Mouse (Mus musculus): Measurements from ENCODE around the gene Tut1. TPM values are rescaled to one million over a fixed set of nuclear protein-coding genes. Genes with fewer than 3 reads are reported as not detected.
"Not testable (repeated sequence)": the region's sequence is repeated elsewhere in the genome, so short reads cannot be mapped to it uniquely, and the experiment has no call there.

The Tut1 gene
- polyA plus RNA-seq, 1 experiment from 2014 or later = 42.4 TPM

GRCm38 (mm10) chr19:8996601-8997000 is 43.0 kb downstream of the Tut1 start:
- Histone ChIP-seq H3K27me3 (replicated peaks; ENCODE audit: control insufficient read depth, insufficient read depth, low read length) (peaks cover under 1% of the 10 kb centered on the region; the same call in 1 of the 2 replicates), H3K27ac (ENCODE audit: low read depth, low read length) (no peak overlapping the region), H3K4me2 (no peak overlapping the region), H3K9me3 (ENCODE audit: control insufficient read depth, low read length) (no peaks in the 10 kb centered on the region), H3K9ac (ENCODE audit: low read depth, low read length) (no peak overlapping the region), H3K4me1 (replicated peaks; ENCODE audit: control insufficient read depth, insufficient read depth, low read length) (peaks cover 23% of the 10 kb centered on the region), H3K36me3 (ENCODE audit: control insufficient read depth, insufficient read depth, low read length) (no peaks in the 10 kb centered on the region), H3K4me3 (ENCODE audit: low read depth, low read length) (no peak overlapping the region)
- DNase-seq (ENCODE audit: low spot score) = no peak
- WGBS = 91% methylated on average over 6 of the region's 6 CpGs
- no peak for ATAC-seq (replicated peaks; ENCODE audit: low FRiP score)

- ATAC-seq (replicated peaks; ENCODE audit: low FRiP score) (peak; percentile 88), DNase-seq (ENCODE audit: low spot score) (peak; percentile 54)
- Histone ChIP-seq H3K27ac (ENCODE audit: low read depth, low read length) (peak overlapping the region; percentile 45; the same call in 1 of the 2 replicates), H3K9ac (ENCODE audit: low read depth, low read length) (no peak overlapping the region), H3K27me3 (replicated peaks; ENCODE audit: control insufficient read depth, insufficient read depth, low read length) (no peaks in the 10 kb centered on the region), H3K4me2 (no peak overlapping the region), H3K36me3 (ENCODE audit: control insufficient read depth, insufficient read depth, low read length) (0 out of 2 replicates have a peak, but pooled peaks cover 7% of the 10 kb centered on the region), H3K9me3 (ENCODE audit: control insufficient read depth, low read length) (no peaks in the 10 kb centered on the region), H3K4me1 (replicated peaks; ENCODE audit: control insufficient read depth, insufficient read depth, low read length) (peaks cover 21% of the 10 kb centered on the region), H3K4me3 (ENCODE audit: low read depth, low read length) (no peak overlapping the region)
- WGBS = 45% methylated on average over 4 of the region's 4 CpGs
Observed at GRCm38 (mm10) chr19:8997546-8997945, 43.9 kb downstream of the Tut1 start.

DNA sequence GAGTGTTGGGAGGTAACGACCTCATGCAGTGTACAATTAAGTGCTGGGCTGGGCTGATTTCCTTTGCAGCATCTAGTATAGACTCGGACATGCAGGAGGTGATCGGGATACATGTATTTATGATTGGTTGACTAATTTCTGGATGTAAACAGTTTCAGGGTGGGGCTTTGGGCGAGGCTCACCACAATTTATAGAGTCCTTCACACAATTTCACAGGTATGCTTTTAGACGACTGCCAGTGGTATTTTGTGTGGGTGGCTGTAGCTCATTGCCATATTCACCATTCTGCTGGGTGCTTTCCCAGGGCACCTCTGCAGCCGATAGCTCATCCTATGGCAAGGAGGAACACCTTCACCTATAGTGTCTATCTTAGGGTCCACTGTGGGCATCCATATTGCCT is 44.9 kb downstream of the Tut1 start:
- 0 out of 2 replicates have a peak, but pooled peaks cover 7% of the 10 kb centered on the region for H3K36me3 ChIP-seq (ENCODE audit: control insufficient read depth, insufficient read depth, low read length)
- H3K9ac ChIP-seq (ENCODE audit: low read depth, low read length) = no peak overlapping the region
- H3K4me2 ChIP-seq = no peak overlapping the region
- ATAC-seq (replicated peaks; ENCODE audit: low FRiP score) (no peak), DNase-seq (ENCODE audit: low spot score) (no peak)
- no peak overlapping the region for H3K27ac ChIP-seq (ENCODE audit: low read depth, low read length)
- H3K4me1 ChIP-seq (replicated peaks; ENCODE audit: control insufficient read depth, insufficient read depth, low read length) = peaks cover 16% of the 10 kb centered on the region
- no peak overlapping the region for H3K4me3 ChIP-seq (ENCODE audit: low read depth, low read length)
- no peaks in the 10 kb centered on the region for H3K27me3 ChIP-seq (replicated peaks; ENCODE audit: control insufficient read depth, insufficient read depth, low read length)
- H3K9me3 ChIP-seq (ENCODE audit: control insufficient read depth, low read length) = no peaks in the 10 kb centered on the region
- WGBS = 84% methylated on average over 6 of the region's 6 CpGs

DNA sequence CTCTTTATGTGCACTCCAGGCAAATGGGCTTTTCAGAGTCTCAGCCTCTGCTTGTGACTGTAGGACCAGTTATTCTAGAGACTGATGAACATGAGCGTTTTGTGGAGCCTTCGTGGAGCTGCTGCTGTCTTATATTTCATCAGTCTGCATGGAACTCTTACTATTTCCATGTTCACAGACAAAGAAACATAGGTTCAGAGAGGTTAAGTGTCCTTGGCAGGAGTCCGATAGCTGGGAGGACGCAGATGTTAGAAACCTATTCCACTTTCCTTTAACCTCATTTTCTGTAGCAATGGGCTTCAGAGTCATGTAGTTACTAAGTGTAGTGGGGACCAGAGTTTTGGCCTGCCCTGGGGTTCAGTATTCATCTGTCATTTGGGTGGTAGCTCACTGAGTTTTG is 45.6 kb downstream of the Tut1 start:
- Histone ChIP-seq H3K36me3 (ENCODE audit: control insufficient read depth, insufficient read depth, low read length) (0 out of 2 replicates have a peak, but pooled peaks cover 7% of the 10 kb centered on the region), H3K9me3 (ENCODE audit: control insufficient read depth, low read length) (no peaks in the 10 kb centered on the region), H3K4me2 (no peak overlapping the region), H3K9ac (ENCODE audit: low read depth, low read length) (no peak overlapping the region), H3K27me3 (replicated peaks; ENCODE audit: control insufficient read depth, insufficient read depth, low read length) (no peaks in the 10 kb centered on the region), H3K27ac (ENCODE audit: low read depth, low read length) (no peak overlapping the region), H3K4me1 (replicated peaks; ENCODE audit: control insufficient read depth, insufficient read depth, low read length) (peaks cover 16% of the 10 kb centered on the region), H3K4me3 (ENCODE audit: low read depth, low read length) (no peak overlapping the region)
- no peak for ATAC-seq (replicated peaks; ENCODE audit: low FRiP score)
- WGBS = 92% methylated on average over 4 of the region's 4 CpGs
- no peak for DNase-seq (ENCODE audit: low spot score)

DNA sequence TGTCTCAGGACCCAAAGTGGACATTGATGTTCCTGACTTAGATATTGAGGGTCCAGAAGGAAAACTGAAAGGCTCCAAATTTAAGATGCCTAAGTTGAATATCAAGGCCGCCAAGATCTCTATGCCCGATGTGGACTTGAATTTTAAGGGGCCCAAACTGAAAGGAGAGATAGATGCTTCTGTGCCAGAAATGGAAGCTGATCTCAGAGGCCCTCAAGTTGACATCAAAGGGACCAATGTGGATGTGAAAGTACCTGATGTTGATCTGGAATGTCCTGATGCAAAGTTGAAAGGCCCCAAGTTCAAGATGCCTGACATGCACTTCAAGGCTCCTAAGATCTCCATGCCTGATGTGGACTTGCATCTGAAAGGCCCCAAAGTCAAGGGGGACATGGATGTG is 53.3 kb downstream of the Tut1 start:
- DNase-seq (ENCODE audit: low spot score); H3K4me2 ChIP-seq; H3K36me3 ChIP-seq (ENCODE audit: control insufficient read depth, insufficient read depth, low read length); H3K4me1 ChIP-seq (replicated peaks; ENCODE audit: control insufficient read depth, insufficient read depth, low read length); H3K27me3 ChIP-seq (replicated peaks; ENCODE audit: control insufficient read depth, insufficient read depth, low read length); H3K27ac ChIP-seq (ENCODE audit: low read depth, low read length); H3K4me3 ChIP-seq (ENCODE audit: low read depth, low read length); H3K9ac ChIP-seq (ENCODE audit: low read depth, low read length); ATAC-seq (replicated peaks; ENCODE audit: low FRiP score); H3K9me3 ChIP-seq (ENCODE audit: control insufficient read depth, low read length): not testable (repeated sequence)
- 91% methylated on average over 2 of the region's 2 CpGs for WGBS

Other genes with a start within 250 kb of the Tut1 start
- 150 and 159 TPM in 2 replicates for gene Slc3a2, start 230.5 kb upstream of the Tut1 start, polyA plus RNA-seq (2014; fragmentation: Nextera tagmentation; extraction: Ambion mirVana)
- 142 and 143 TPM in 2 replicates for gene Wdr74, start 218.0 kb upstream of the Tut1 start, polyA plus RNA-seq (2014; fragmentation: Nextera tagmentation; extraction: Ambion mirVana)
- 1.7 and 2.0 TPM in 2 replicates for gene 1700092M07Rik, start 213.1 kb upstream of the Tut1 start, polyA plus RNA-seq (2014; fragmentation: Nextera tagmentation; extraction: Ambion mirVana)
- 69.5 and 73.1 TPM in 2 replicates for gene Stx5a, start 212.4 kb upstream of the Tut1 start, polyA plus RNA-seq (2014; fragmentation: Nextera tagmentation; extraction: Ambion mirVana)
- 197 and 198 TPM in 2 replicates for gene Nxf1, start 196.8 kb upstream of the Tut1 start, polyA plus RNA-seq (2014; fragmentation: Nextera tagmentation; extraction: Ambion mirVana)
- 116 and 123 TPM in 2 replicates for gene Tmem223, start 182.9 kb upstream of the Tut1 start, polyA plus RNA-seq (2014; fragmentation: Nextera tagmentation; extraction: Ambion mirVana)
- gene Tmem179b, start 179.4 kb upstream of the Tut1 start, polyA plus RNA-seq (2014; fragmentation: Nextera tagmentation; extraction: Ambion mirVana) = 116 and 119 TPM in 2 replicates
- 25.9 TPM in 2 replicates for gene Taf6l, start 167.4 kb upstream of the Tut1 start, polyA plus RNA-seq (2014; fragmentation: Nextera tagmentation; extraction: Ambion mirVana)
- gene Polr2g, start 155.3 kb upstream of the Tut1 start, polyA plus RNA-seq (2014; fragmentation: Nextera tagmentation; extraction: Ambion mirVana) = 152 and 159 TPM in 2 replicates
- 3.2 and 4.1 TPM in 2 replicates for gene Zbtb3, start 151.3 kb upstream of the Tut1 start, polyA plus RNA-seq (2014; fragmentation: Nextera tagmentation; extraction: Ambion mirVana)
- 43.8 and 46.8 TPM in 2 replicates for gene Ttc9c, start 134.5 kb upstream of the Tut1 start, polyA plus RNA-seq (2014; fragmentation: Nextera tagmentation; extraction: Ambion mirVana)
- 5.5 and 6.4 TPM in 2 replicates for gene Hnrnpul2, start 133.8 kb upstream of the Tut1 start, polyA plus RNA-seq (2014; fragmentation: Nextera tagmentation; extraction: Ambion mirVana)
- gene AC129217.1, start 124.1 kb upstream of the Tut1 start, polyA plus RNA-seq (2014; fragmentation: Nextera tagmentation; extraction: Ambion mirVana) = 0.40 TPM in 1 of 2 replicates, not detected in the other
- gene Bscl2, start 116.4 kb upstream of the Tut1 start, polyA plus RNA-seq (2014; fragmentation: Nextera tagmentation; extraction: Ambion mirVana) = 52.7 and 52.9 TPM in 2 replicates
- gene Gng3, start 114.7 kb upstream of the Tut1 start, polyA plus RNA-seq (2014; fragmentation: Nextera tagmentation; extraction: Ambion mirVana) = 2.1 and 2.3 TPM in 2 replicates
- gene Lrrn4cl, start 103.1 kb upstream of the Tut1 start, polyA plus RNA-seq (2014; fragmentation: Nextera tagmentation; extraction: Ambion mirVana) = 0.10 and 0.34 TPM in 2 replicates
- gene Ubxn1, start 82.4 kb upstream of the Tut1 start, polyA plus RNA-seq (2014; fragmentation: Nextera tagmentation; extraction: Ambion mirVana) = 198 and 204 TPM in 2 replicates
- gene Uqcc3, start 72.9 kb upstream of the Tut1 start, polyA plus RNA-seq (2014; fragmentation: Nextera tagmentation; extraction: Ambion mirVana) = 57.1 and 66.9 TPM in 2 replicates
- 133 and 147 TPM in 2 replicates for gene Lbhd1, start 70.1 kb upstream of the Tut1 start, polyA plus RNA-seq (2014; fragmentation: Nextera tagmentation; extraction: Ambion mirVana)
- gene Gm49403, start 69.9 kb upstream of the Tut1 start, polyA plus RNA-seq (2014; fragmentation: Nextera tagmentation; extraction: Ambion mirVana) = not detected in 2 replicates
- gene 1810009A15Rik, start 65.0 kb upstream of the Tut1 start, polyA plus RNA-seq (2014; fragmentation: Nextera tagmentation; extraction: Ambion mirVana) = 163 and 171 TPM in 2 replicates
- gene Gm49416, start 64.9 kb upstream of the Tut1 start, polyA plus RNA-seq (2014; fragmentation: Nextera tagmentation; extraction: Ambion mirVana) = not detected in 2 replicates
- 47.8 and 52.4 TPM in 2 replicates for gene Ints5, start 60.8 kb upstream of the Tut1 start, polyA plus RNA-seq (2014; fragmentation: Nextera tagmentation; extraction: Ambion mirVana)
- gene Ganab, start 55.8 kb upstream of the Tut1 start, polyA plus RNA-seq (2014; fragmentation: Nextera tagmentation; extraction: Ambion mirVana) = 91.8 and 106 TPM in 2 replicates
- gene B3gat3, start 33.5 kb upstream of the Tut1 start, polyA plus RNA-seq (2014; fragmentation: Nextera tagmentation; extraction: Ambion mirVana) = 32.3 and 34.8 TPM in 2 replicates
- gene Rom1, start 24.5 kb upstream of the Tut1 start, polyA plus RNA-seq (2014; fragmentation: Nextera tagmentation; extraction: Ambion mirVana) = 2.4 and 3.9 TPM in 2 replicates
- gene Eml3, start 24.3 kb upstream of the Tut1 start, polyA plus RNA-seq (2014; fragmentation: Nextera tagmentation; extraction: Ambion mirVana) = 22.6 and 26.1 TPM in 2 replicates
- 75.6 and 81.1 TPM in 2 replicates for gene Mta2, start 12.0 kb upstream of the Tut1 start, polyA plus RNA-seq (2014; fragmentation: Nextera tagmentation; extraction: Ambion mirVana)
- gene Eef1g, start 13.2 kb downstream of the Tut1 start, polyA plus RNA-seq (2014; fragmentation: Nextera tagmentation; extraction: Ambion mirVana) = 598 and 618 TPM in 2 replicates
- gene Ahnak, start 35.4 kb downstream of the Tut1 start, polyA plus RNA-seq (2014; fragmentation: Nextera tagmentation; extraction: Ambion mirVana) = 2.6 and 3.7 TPM in 2 replicates
- not detected in 2 replicates for gene Scgb1a1, start 134.1 kb downstream of the Tut1 start, polyA plus RNA-seq (2014; fragmentation: Nextera tagmentation; extraction: Ambion mirVana)
- 21.2 and 25.1 TPM in 2 replicates for gene Asrgl1, start 181.8 kb downstream of the Tut1 start, polyA plus RNA-seq (2014; fragmentation: Nextera tagmentation; extraction: Ambion mirVana)